Mouse (Mus musculus) adrenal gland (tissue): ENCODE results near the gene Zfp715.
"Not testable (repeated sequence)": the region's sequence is repeated elsewhere in the genome, so short reads cannot be mapped to it uniquely, and the experiment has no call there.

ENCODE experiments used
- intact Hi-C: fragments of 180-260 bp; cut with DNase I; formaldehyde crosslinking; loops from one replicate; pipeline ENCODE4 v1.15.1; 2025

Zfp715 gene

GRCm38 (mm10) chr7:43305235-43305634 lies 7.9 kb downstream of the Zfp715 start:
- intact Hi-C loops, result loop anchor here (10.0 kb wide), 1 partner anchor 140 kb away; the partner anchor contains the start of genes Cldnd2, Etfb and Gm45233

DNA sequence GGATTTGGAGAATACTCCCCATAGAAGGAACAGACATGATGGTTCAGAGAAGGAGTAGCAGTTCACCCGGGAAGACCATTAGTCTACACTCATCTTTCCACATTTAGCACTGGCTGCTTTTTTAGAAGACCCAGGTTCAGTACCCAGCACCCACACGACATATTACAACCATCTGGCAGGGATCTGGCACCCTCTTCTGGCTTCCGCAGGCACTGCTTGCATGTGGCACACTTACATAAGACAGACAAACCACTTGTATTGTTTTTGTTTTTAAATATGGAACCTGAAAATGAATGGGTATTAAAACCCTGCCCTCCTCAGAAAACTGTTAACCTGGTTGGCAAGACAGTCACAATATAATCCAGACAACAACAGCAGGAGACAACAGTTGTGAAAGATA lies 21.6 kb downstream of the Zfp715 start:
- intact Hi-C loops, result loop anchor here (5.0 kb wide), 1 partner anchor 386 kb away; no protein-coding TSS in a partner anchor

DNA sequence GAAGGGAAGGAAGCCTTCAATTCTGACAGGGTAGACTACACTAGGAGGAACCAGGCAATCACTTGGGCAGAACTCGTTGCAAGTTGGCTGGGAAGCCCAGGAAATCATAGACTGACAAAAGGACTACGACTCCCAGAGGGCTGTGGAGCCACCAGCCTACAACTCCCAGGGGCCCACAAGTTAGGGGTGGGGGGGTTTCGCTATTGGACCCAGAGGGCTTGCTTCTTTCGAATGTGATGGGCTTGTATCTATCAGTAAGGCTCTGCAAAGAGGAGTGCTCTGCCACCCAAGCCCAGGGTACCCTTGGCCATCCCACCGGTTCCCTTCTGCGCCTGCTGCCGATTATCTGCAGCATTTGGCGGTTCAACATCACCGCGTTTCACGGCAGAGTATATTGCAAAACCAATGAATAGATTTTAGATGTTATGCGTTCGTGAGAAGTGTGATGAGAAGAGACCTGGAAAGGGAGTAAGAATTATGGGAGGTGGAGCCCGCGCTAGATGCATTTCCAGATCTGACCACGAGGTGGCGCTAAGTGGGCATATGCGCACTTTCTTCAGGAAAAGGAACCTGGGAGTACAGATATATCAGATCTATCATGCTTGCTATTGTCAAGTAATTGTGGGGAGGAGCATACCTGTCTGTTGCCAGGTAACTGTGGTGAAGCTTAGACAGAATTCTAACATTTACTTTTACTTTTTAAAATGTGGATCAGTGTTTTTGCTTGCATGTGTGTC lies 30.1 kb downstream of the Zfp715 start:
- intact Hi-C loops, result loop anchor here (2.0 to 5.0 kb wide), 3 partner anchors 34 to 96 kb away; no protein-coding TSS in a partner anchor

DNA sequence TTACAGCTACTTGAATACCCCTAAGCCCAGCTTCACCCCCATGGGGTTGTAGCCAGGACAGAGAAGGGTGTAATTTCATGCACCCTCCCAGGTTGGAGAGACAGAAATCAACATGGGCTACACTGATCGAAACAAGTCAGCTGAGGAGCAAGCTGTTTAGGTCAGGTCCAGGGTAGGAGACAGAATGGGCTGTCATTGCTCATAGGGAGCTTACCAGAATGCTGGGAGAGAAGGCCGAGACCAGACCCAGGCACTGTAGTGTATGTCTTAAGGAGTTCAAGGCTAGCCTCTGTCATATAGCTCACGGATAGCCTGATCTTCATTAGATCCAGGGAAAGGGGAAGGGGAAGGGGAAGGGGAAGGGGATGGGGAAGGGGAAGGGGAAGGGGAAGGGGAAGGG lies 30.6 kb downstream of the Zfp715 start:
- intact Hi-C loops, result loop anchor here (2.0 to 5.0 kb wide), 3 partner anchors 35 to 96 kb away; no protein-coding TSS in a partner anchor

GRCm38 (mm10) chr7:43277401-43277800 lies 35.7 kb downstream of the Zfp715 start:
- intact Hi-C loops, result no loop called here

DNA sequence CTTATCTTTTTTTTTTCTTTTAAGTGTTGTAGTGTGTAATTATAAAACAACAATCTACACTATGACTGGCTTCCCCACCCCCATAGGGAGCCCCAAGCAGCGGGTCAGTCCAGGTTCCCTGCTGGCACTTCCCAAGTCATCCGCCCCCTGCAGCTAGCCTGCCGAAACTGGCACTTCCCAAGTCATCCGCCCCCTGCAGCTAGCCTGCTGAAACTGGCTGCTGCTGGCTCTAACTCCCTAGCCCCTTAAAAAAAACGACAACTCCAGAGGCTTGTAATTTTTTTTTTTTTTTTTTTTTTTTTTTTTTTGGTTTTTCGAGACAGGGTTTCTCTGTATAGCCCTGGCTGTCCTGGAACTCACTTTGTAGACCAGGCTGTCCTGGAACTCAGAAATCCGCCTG lies 36.9 kb downstream of the Zfp715 start:
- intact Hi-C loops, result not testable (repeated sequence)

DNA sequence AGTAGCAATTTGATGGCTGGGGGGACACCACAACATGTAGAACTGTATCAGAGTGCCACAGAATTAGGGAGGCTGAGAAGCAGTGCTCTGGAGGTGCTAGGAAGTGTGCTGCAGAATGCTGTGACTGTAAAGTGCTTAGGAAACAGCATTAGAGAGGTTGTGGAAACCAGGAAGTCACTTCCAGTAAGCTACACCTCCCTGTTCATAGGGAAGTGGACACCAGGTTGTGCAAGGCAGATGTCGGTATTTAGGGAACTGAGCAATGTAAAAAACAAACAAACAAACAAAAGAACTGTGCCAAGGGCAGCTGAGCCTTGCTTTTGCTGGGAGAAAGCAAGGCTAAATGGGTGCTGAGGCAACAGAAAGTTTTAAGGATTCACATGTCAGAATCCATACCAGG lies 39.6 kb downstream of the Zfp715 start:
- intact Hi-C loops, result no loop called here

GRCm38 (mm10) chr7:43267359-43267758 lies 45.7 kb downstream of the Zfp715 start:
- intact Hi-C loops, result not testable (repeated sequence)

DNA sequence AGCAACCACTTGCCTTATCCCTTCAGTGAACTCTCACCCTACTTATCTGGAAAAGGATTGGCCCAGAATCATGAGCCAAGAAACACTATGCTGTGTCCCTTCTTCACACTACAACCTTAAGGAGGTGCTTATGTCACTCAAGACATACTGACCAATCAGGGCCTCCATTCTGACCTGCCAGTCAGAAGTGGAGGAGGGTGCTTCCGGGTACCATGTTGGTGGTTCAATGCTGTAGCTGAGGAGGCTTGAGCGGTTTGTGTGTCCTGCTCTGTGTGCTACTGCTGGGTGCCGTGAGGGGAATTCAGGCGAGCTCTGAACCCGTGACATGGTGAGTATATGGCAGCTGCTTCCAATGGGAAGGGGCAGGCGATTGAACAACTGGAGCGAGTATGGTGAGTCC lies 59.6 kb downstream of the Zfp715 start:
- intact Hi-C loops, result no loop called here

DNA sequence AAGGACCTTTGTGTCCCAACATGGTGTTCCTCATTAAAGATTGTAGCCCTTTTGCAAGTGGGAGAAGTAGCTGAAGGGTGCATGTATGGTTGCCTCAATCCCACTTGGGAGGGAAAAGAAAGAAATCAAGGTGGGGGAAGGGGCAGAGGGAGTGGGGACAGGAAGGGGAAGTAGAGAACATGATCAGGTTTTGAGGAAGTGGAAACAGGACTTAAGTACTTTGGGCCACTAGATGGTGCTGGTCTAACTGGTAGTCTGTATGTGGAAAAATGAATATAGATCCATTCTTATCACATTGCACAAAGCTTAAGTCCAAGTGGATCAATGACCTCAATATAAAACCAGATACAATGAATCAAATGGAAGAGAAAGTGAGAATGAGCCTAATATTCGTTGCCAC lies 62.4 kb downstream of the Zfp715 start:
- intact Hi-C loops, result not testable (repeated sequence)
